Mouse (Mus musculus): ENCODE results near the gene Pdilt. TPM values are rescaled to one million over a fixed set of nuclear protein-coding genes. Genes with fewer than 3 reads are reported as not detected.
"Not testable (repeated sequence)": the region's sequence is repeated elsewhere in the genome, so short reads cannot be mapped to it uniquely, and the experiment has no call there.

The Pdilt gene
- polyA plus RNA-seq (2015; fragmentation: Nextera tagmentation; extraction: Ambion mirVana) = 0.06 and 0.14 TPM in 2 replicates

DNA sequence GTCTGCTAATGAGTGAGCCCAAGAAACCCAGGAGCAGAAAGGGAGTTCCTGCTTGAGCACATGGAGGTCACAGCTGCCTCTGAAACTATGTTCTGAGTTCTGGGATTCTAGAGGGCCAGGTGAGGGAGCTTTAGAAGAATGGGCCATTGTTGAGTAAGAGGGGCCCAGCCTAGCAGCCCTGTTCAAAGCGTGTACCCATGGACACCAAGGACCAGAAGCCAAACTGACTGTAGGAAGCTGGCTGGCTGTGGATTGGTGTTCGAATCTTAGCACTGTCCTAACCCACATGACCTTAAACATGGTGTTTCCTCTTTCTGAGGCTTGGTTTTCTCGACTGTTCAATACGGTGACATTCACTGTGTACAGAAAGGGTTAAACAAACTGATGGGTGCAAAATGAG, at the start of gene Pdilt:
Pdilt (minus strand) TSS at position 101 of the 400 bp plus-strand sequence.
- Histone ChIP-seq H3K27me3 (ENCODE audit: insufficient read depth, low read length) (no peaks in the 10 kb centered on the region), H3K4me1 (ENCODE audit: insufficient read depth) (peaks cover 12% of the 10 kb centered on the region), H3K9ac (replicated peaks) (no peak within 1 kb of the TSS), H3K27ac (ENCODE audit: low read depth) (no peak within 1 kb of the TSS), H3K36me3 (replicated peaks; ENCODE audit: insufficient read depth, low read length) (no peaks in the 10 kb centered on the region), H3K4me2 (ENCODE audit: low read depth, low read length) (no peak within 1 kb of the TSS), H3K9me3 (ENCODE audit: low read length) (no peaks in the 10 kb centered on the region), H3K4me3 (ENCODE audit: low read depth, low read length) (no peak within 1 kb of the TSS)
- DNase-seq (no peak), ATAC-seq (no peak)
- TF ChIP-seq CTCF (IDR thresholded peaks at IDR 0.05; ENCODE audit: low read depth) = no peak
- no peak for TF ChIP-seq EP300 (IDR thresholded peaks at IDR 0.05; ENCODE audit: low read depth)
- 51% methylated on average over 4 of the region's 4 CpGs for WGBS (ENCODE audit: insufficient replicate concordance)

DNA sequence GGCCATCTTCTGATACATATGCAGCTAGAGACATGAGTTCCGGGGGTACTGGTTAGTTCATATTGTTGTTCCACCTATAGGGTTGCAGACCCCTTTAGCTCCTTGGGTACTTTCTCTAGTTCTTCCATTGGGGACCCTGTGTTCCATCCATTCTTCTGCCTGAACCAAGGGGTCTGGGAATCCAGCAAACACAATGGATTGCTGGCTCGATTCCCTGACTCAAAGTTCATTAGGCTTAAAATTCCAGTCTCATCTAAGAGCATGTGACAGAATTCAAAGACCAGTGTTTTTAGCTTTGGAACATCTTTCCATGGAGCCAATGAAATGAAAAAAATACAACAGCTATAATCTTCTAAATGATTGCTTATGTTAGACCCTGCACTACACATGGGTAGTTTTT, 39.2 kb upstream of the Pdilt start:
- not testable (repeated sequence) for ATAC-seq; H3K27ac ChIP-seq (ENCODE audit: low read depth); H3K9me3 ChIP-seq (ENCODE audit: low read length); H3K4me1 ChIP-seq (ENCODE audit: insufficient read depth); H3K9ac ChIP-seq (replicated peaks); H3K4me3 ChIP-seq (ENCODE audit: low read depth, low read length); H3K4me2 ChIP-seq (ENCODE audit: low read depth, low read length); H3K27me3 ChIP-seq (ENCODE audit: insufficient read depth, low read length); DNase-seq; H3K36me3 ChIP-seq (replicated peaks; ENCODE audit: insufficient read depth, low read length)
- WGBS (ENCODE audit: insufficient replicate concordance) = 88% methylated on average over 2 of the region's 2 CpGs

DNA sequence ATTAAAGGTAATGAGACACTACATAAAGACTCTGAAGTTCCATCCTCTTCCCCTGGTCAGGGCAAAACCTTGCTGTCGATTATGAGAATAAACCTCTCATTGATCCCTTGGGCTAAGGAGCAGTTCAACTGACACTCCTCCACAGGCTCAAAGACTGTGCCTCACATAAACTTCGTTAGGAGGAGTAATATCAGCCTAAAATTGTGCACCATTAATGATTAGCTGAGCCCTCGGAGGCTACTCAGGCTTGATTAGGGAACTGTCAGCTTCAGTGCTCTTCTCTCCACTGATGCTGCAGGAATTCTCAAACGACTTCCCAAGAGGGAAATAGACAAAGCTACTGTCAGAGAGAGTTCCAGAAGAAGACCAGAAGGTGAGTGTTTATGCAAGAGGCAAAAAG, 38.2 kb upstream of the Pdilt start:
- 49% methylated on average over 4 of the region's 4 CpGs for WGBS (ENCODE audit: insufficient replicate concordance)
- H3K36me3 ChIP-seq (replicated peaks; ENCODE audit: insufficient read depth, low read length) = no peaks in the 10 kb centered on the region
- TF ChIP-seq CTCF (IDR thresholded peaks at IDR 0.05; ENCODE audit: low read depth) (no peak), EP300 (IDR thresholded peaks at IDR 0.05; ENCODE audit: low read depth) (no peak)
- DNase-seq (no peak), ATAC-seq (no peak)
- no peaks in the 10 kb centered on the region for H3K9me3 ChIP-seq (ENCODE audit: low read length)
- H3K4me3 ChIP-seq (ENCODE audit: low read depth, low read length) = no peak overlapping the region
- no peaks in the 10 kb centered on the region for H3K27me3 ChIP-seq (ENCODE audit: insufficient read depth, low read length)
- no peak overlapping the region for H3K9ac ChIP-seq (replicated peaks)
- H3K27ac ChIP-seq (ENCODE audit: low read depth) = no peak overlapping the region
- peaks cover 5% of the 10 kb centered on the region; the same call in 1 of the 2 replicates for H3K4me1 ChIP-seq (ENCODE audit: insufficient read depth)
- H3K4me2 ChIP-seq (ENCODE audit: low read depth, low read length) = no peak overlapping the region

DNA sequence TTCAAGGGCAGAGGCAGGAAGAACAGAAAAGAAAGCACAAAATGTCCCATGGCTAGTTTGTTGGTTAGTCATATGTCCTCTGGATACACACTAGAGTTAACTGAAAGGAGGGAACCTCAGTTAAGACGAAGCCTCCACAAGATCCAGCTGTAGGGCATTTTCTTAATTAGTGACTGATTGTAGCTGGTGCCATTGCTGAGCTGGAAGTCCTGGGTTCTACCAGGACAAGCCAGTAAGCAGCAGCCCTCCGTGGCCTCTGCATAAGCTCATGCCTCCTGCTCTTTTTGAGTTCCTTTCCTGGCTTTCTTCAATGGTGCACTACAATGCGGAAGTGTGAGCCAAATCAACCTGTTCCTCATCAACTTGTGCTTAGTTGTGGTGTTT, 37.2 kb upstream of the Pdilt start:
- no peak overlapping the region for H3K4me2 ChIP-seq (ENCODE audit: low read depth, low read length)
- ATAC-seq = no peak
- peaks cover 5% of the 10 kb centered on the region; the same call in 1 of the 2 replicates for H3K4me1 ChIP-seq (ENCODE audit: insufficient read depth)
- WGBS (ENCODE audit: insufficient replicate concordance) = 70% methylated on average over 3 of the region's 3 CpGs
- H3K9ac ChIP-seq (replicated peaks) = no peak overlapping the region
- H3K27me3 ChIP-seq (ENCODE audit: insufficient read depth, low read length) = no peaks in the 10 kb centered on the region
- DNase-seq = no peak
- no peak overlapping the region for H3K27ac ChIP-seq (ENCODE audit: low read depth)
- H3K4me3 ChIP-seq (ENCODE audit: low read depth, low read length) = no peak overlapping the region
- H3K36me3 ChIP-seq (replicated peaks; ENCODE audit: insufficient read depth, low read length) = no peaks in the 10 kb centered on the region
- no peaks in the 10 kb centered on the region for H3K9me3 ChIP-seq (ENCODE audit: low read length)
- TF ChIP-seq EP300 (IDR thresholded peaks at IDR 0.05; ENCODE audit: low read depth) = no peak
- no peak for TF ChIP-seq CTCF (IDR thresholded peaks at IDR 0.05; ENCODE audit: low read depth)

DNA sequence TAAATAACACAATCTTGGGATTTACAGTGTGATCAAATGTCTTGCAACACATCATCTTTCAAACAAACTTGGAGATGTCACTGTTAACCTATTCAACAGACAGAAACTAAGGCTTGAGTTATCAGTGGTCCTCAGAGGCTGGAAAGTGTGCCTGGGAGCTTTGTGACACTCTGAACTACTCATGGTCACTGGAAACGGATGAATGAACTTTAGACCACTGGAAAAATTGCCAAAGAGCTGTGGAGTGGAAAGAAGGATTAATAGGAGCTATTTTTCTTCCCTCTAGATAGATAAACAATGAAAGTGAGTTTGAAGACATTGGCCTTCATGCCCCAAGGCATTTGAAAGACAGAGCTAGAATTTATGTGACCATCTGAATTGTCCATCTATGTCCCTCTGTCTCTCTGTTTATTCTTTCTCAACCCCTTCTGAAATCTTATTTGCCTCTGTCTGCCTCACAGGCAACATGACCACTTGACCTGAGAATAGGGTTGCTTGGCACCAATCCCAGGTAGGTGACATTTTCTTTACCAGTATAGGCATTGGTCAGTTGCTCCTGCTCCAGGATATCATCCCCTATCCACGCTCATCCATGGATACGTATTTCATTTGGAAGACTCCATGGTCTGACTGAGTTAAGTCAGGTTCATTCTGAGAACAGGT, 36.6 kb upstream of the Pdilt start:
- TF ChIP-seq CTCF (IDR thresholded peaks at IDR 0.05; ENCODE audit: low read depth) = no peak
- TF ChIP-seq EP300 (IDR thresholded peaks at IDR 0.05; ENCODE audit: low read depth) = no peak
- Histone ChIP-seq H3K4me1 (ENCODE audit: insufficient read depth) (peaks cover 5% of the 10 kb centered on the region; the same call in 1 of the 2 replicates), H3K27ac (ENCODE audit: low read depth) (0 out of 2 replicates have a peak overlapping the region, but pooled peaks have one; percentile 55), H3K9ac (replicated peaks) (no peak overlapping the region), H3K4me2 (ENCODE audit: low read depth, low read length) (no peak overlapping the region), H3K4me3 (ENCODE audit: low read depth, low read length) (no peak overlapping the region), H3K9me3 (ENCODE audit: low read length) (no peaks in the 10 kb centered on the region), H3K36me3 (replicated peaks; ENCODE audit: insufficient read depth, low read length) (no peaks in the 10 kb centered on the region), H3K27me3 (ENCODE audit: insufficient read depth, low read length) (no peaks in the 10 kb centered on the region)
- DNase-seq = peak; percentile 30
- WGBS (ENCODE audit: insufficient replicate concordance) = 62% methylated on average over 3 of the region's 3 CpGs
- ATAC-seq = peak; percentile 59; the same call in 1 of the 2 replicates

DNA sequence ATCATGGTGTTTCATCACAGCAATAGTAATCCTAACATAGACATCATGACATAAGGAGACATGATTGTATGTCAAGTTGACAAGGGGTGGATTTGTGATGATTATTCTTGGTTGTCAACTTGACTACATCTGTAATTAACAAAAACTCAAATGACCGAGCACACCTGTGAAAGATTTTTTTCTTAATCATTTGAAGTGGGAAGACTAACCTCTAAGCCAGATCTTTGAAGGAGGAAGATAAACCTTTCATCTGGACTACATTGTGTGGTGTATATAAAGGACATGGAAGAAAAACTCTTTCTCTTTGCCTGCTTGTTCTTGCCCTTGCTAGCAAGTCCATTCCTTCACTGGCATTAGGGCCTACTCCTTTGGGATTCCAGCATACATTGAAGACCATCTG, 30.8 kb upstream of the Pdilt start, which contains the start of gene Acsm2:
Acsm2 (plus strand) TSS at position 301 of the 400 bp plus-strand sequence.
- DNase-seq (no peak), ATAC-seq (no peak)
- Histone ChIP-seq H3K4me3 (ENCODE audit: low read depth, low read length) (no peak within 1 kb of the TSS), H3K36me3 (replicated peaks; ENCODE audit: insufficient read depth, low read length) (no peaks in the 10 kb centered on the region), H3K4me1 (ENCODE audit: insufficient read depth) (0 out of 2 replicates have a peak, but pooled peaks cover 2% of the 10 kb centered on the region), H3K27me3 (ENCODE audit: insufficient read depth, low read length) (no peaks in the 10 kb centered on the region), H3K9me3 (ENCODE audit: low read length) (no peaks in the 10 kb centered on the region), H3K4me2 (ENCODE audit: low read depth, low read length) (no peak within 1 kb of the TSS), H3K9ac (replicated peaks) (no peak within 1 kb of the TSS), H3K27ac (ENCODE audit: low read depth) (no peak within 1 kb of the TSS)
- WGBS (ENCODE audit: insufficient replicate concordance) = 65% methylated on average over 1 of the region's 1 CpGs
- TF ChIP-seq CTCF (IDR thresholded peaks at IDR 0.05; ENCODE audit: low read depth) (no peak), EP300 (IDR thresholded peaks at IDR 0.05; ENCODE audit: low read depth) (no peak)
